Mouse (Mus musculus) retina, embryonic 14.5 days (tissue): Measurements from ENCODE around the gene Sdr39u1.

ENCODE experiments used
- DNase-seq: peaks from one replicate; pipeline ENCODE4 v3.0.0-alpha.2; 2015; ENCODE audit warnings: low spot score

Gene Sdr39u1

GRCm38 (mm10) chr14:55899701-55900413 is at the start of gene Sdr39u1:
Gene Sdr39u1 (minus strand): TSS chr14:55900293.
- DNase-seq = peak; percentile 89

GRCm38 (mm10) chr14:55946269-55946969 is 46.3 kb upstream of the Sdr39u1 start:
- no peak for DNase-seq

- DNase-seq = no peak
Observed at GRCm38 (mm10) chr14:55944575-55944974, 44.5 kb upstream of the Sdr39u1 start, which contains the start of gene Cma1. Gene Cma1 (minus strand): TSS chr14:55944675.

GRCm38 (mm10) chr14:55943601-55944000 is 43.5 kb upstream of the Sdr39u1 start:
- no peak for DNase-seq

GRCm38 (mm10) chr14:55940070-55940800 is 40.1 kb upstream of the Sdr39u1 start:
- DNase-seq = peak; percentile 30

- DNase-seq = peak; percentile 17
Observed at GRCm38 (mm10) chr14:55933586-55933985, 33.5 kb upstream of the Sdr39u1 start.

- DNase-seq = no peak
Observed at GRCm38 (mm10) chr14:55929263-55929997, 29.3 kb upstream of the Sdr39u1 start.

- no peak for DNase-seq
Observed at GRCm38 (mm10) chr14:55926847-55927246, 26.8 kb upstream of the Sdr39u1 start.

GRCm38 (mm10) chr14:55922475-55923232 is 22.6 kb upstream of the Sdr39u1 start:
- no peak for DNase-seq

- peak; percentile 97 for DNase-seq
Observed at GRCm38 (mm10) chr14:55918240-55919082, 18.4 kb upstream of the Sdr39u1 start.

GRCm38 (mm10) chr14:55913406-55913805 is 13.3 kb upstream of the Sdr39u1 start:
- DNase-seq = no peak

- DNase-seq = peak; percentile 52
Observed at GRCm38 (mm10) chr14:55905518-55905917, 5.4 kb upstream of the Sdr39u1 start.

GRCm38 (mm10) chr14:55900414-55900755 is 292 bp upstream of the Sdr39u1 start:
- no peak for DNase-seq

GRCm38 (mm10) chr14:55898947-55899346 is 1.1 kb downstream of the Sdr39u1 start:
- DNase-seq = no peak

GRCm38 (mm10) chr14:55897671-55898070 is 2.4 kb downstream of the Sdr39u1 start:
- no peak for DNase-seq

- no peak for DNase-seq
Observed at GRCm38 (mm10) chr14:55886571-55887382, 13.3 kb downstream of the Sdr39u1 start.

GRCm38 (mm10) chr14:55885791-55886271 is 14.3 kb downstream of the Sdr39u1 start:
- no peak for DNase-seq

GRCm38 (mm10) chr14:55885114-55885790 is 14.8 kb downstream of the Sdr39u1 start:
- DNase-seq = no peak

- peak; percentile 90 for DNase-seq
Observed at GRCm38 (mm10) chr14:55884713-55885113, 15.4 kb downstream of the Sdr39u1 start, which contains the start of gene Khnyn. Gene Khnyn (plus strand): TSS chr14:55884947.
